Mouse (Mus musculus) cerebellum, adult 11 months (tissue): ENCODE data around the gene Ccdc158.

Experiments used
- DNase-seq: peaks from one replicate; pipeline ENCODE4 v3.0.0; 2022

Ccdc158 gene

DNA sequence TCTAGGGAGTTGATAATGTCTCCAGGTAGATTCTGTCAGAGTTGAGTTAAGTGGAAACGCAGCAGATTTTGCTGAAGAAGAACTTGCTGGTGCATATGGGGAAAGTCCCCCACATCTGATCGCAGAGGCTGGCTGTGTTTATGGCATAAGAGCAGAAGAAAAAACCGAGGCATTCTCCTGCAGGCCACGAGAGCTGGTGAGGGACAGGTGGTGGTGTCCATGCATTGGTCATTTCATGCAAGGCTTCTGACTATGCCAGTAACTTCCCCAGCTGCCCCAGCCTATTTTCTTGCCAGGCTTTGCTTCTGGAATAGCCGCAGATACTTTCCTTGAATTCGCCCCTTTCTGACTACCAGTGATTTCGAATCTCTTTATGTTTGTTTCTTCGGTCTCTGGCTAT, 78.2 kb downstream of the Ccdc158 start:
- no peak for DNase-seq

DNA sequence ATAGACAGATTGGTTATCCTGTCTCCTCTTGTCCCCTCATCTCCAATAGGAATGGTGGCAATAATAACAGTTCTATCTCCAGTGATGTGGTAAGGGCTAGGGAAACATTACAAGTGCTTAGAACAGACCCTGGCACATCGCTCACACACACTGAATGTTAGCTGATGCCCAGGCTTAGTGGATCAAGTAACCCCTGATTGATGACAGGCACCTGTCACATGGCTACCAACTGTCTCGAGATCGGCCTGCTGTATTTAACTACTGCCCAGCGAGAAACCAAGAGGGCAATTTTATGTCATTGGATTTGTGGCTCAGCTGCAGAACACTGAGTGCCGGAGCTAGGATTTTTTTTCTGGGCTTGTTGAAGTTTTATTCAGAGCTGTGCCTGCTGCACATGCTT, 80.0 kb downstream of the Ccdc158 start:
- DNase-seq, result no peak

DNA sequence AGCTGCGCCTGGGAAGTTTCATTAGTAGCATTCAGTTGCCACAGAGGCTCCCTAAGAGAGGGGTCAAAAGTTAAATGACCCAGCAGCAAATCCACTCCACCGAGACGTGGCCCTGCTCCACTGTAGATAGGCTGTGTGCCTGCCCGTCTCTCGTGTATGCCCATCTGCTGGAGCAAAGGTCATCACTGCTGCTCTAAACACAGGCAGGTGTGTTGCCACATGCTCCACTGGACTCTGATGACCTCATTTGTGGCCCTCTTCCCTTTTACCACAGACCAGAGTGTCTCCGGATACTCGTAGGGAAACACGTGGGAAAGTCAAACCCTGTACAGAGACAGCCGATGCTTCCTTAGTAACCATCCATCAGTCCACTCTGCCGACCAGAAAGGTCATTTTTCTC, 89.1 kb downstream of the Ccdc158 start:
- DNase-seq, result no peak

DNA sequence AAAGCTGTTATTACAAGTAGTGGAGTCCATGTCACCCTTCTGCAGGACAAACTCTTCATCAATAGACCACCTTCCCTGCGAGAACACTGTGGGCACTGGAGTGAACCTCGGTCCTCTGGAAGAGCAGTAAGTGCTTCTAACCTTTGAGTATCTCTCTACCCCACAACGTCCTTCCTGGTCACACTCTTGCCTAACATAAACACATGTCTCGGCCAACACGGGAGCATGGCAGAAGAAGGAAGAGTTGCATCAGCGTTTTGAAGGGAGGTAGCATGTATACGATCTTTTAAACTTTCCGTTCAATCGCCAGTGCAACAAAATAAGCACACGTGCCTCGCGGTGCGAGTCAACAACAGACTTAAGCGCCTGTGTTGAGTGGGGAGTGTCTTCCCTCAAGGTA, 95.5 kb downstream of the Ccdc158 start:
- DNase-seq, result no peak

DNA sequence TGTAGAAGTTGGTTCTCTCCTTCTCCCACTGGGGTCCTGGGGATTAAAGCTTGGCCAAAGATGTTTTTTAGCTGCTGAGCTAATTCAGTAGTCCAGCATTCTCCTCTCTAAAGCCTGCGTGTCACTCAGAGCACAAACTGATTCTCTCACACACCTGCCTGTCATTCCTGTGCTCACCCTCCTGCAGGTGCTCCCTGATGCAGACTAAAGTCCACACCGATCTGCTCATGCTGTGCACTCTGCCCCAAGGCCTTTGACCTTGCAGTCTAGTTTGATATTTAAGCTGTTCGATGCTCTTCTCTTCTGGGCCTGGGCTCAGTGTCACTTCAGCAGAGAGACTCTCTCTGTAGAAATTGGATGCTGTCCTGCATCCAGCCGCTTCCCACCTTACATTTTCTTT, 103.8 kb downstream of the Ccdc158 start:
- no peak for DNase-seq

DNA sequence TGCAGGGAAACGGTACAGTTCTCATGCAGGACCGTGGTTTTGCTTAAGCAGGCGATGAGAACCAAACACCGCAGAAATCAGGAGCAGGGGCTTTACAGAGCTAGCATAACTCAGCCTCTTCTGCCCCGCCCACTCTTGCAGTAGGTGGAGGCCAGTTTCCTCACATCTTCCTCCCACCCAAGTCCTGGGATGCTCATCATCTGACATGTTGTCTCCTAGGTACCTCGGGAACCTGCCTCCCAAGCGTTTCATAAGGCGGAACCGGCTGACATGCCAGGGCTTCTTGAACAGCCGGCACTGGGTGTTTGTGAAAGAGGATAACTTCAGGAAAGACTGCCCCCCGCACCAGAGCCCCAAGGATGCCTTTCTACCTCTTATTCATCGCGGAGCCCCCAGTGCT, 113.1 kb downstream of the Ccdc158 start:
- no peak for DNase-seq

DNA sequence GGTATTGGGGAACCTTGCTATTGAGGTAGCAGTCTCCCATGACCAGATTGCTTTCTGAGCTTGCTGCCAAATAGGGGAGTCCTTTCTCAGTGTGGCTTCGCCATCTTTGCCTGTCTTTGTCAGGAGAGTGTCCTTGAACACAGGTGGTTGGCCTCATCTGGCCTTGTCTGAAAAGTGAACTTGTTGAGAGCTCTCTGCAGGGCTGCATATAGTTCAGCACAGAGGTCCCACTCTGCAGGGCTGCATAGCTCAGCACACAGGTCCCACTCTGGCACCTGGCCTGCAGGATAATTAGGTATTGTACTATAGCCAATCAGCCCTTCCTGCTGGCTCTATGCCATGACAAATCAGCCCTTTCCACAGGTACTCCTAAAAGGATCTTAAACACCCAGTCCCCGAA, 114.9 kb downstream of the Ccdc158 start:
- DNase-seq, result no peak
